Mouse (Mus musculus) ES-E14 (cell line): ENCODE results near the gene Hist1h1t. TPM values are rescaled to one million over a fixed set of nuclear protein-coding genes. Genes with fewer than 3 reads are reported as not detected.

Experiments
- DNase-seq: peaks from one replicate; pipeline ENCODE4 v3.0.0-alpha.2; 2013; ENCODE audit warnings: low read depth, low spot score
- H3K27ac ChIP-seq: 2 replicates; pipeline ENCODE4 v1.5.1; 2012; ENCODE audit warnings: low read depth, mild to moderate bottlenecking, low read length, moderate library complexity, mixed read lengths; ENCODE audit not compliant: poor library complexity, insufficient read depth, severe bottlenecking
- H3K36me3 ChIP-seq: 2 replicates; pipeline ENCODE4 v1.6.1; 2012; ENCODE audit warnings: mild to moderate bottlenecking, low read length, moderate library complexity, mixed read lengths; ENCODE audit not compliant: control insufficient read depth, poor library complexity, insufficient read depth, severe bottlenecking
- H3K4me1 ChIP-seq, 2 experiments: fragments of 150-350 bp in 1 of 2; sonication (generic) in 1 of 2; 2 replicates each; pipeline ENCODE4 v1.6.1; 2012; ENCODE audit warnings: low read length in 2 of 2, mild to moderate bottlenecking in 1 of 2, mixed read lengths in 1 of 2; ENCODE audit not compliant: control insufficient read depth in 2 of 2, insufficient read depth in 2 of 2, poor library complexity in 1 of 2
- H3K4me3 ChIP-seq, 2 experiments: fragments of 150-350 bp in 1 of 2; sonication (generic) in 1 of 2; 2 replicates each; pipeline ENCODE4 v1.5.1; 2012; ENCODE audit warnings: low read length in 2 of 2, low read depth in 1 of 2, mild to moderate bottlenecking in 1 of 2, mixed read lengths in 1 of 2; ENCODE audit not compliant: insufficient read depth in 1 of 2, poor library complexity in 1 of 2, severe bottlenecking in 1 of 2
- H3K9ac ChIP-seq: 2 replicates; pipeline ENCODE4 v1.6.1; 2012; ENCODE audit warnings: low read depth, mild to moderate bottlenecking, low read length, mixed read lengths; ENCODE audit not compliant: poor library complexity, insufficient read depth, severe bottlenecking
- H3K9me3 ChIP-seq: fragments of 150-350 bp; sonication (generic); 2 replicates; pipeline ENCODE4 v1.6.1; 2012; ENCODE audit warnings: low read depth, mild to moderate bottlenecking, low read length; ENCODE audit not compliant: control insufficient read depth, insufficient read depth
- CHD2 ChIP-seq: IDR thresholded peaks from 2 replicates; pipeline ENCODE4 v1.6.1; 2014; ENCODE audit warnings: mild to moderate bottlenecking, low read depth, low read length, inconsistent platforms
- HCFC1 ChIP-seq: IDR thresholded peaks from 2 replicates; pipeline ENCODE4 v1.6.1; 2012; ENCODE audit warnings: low read length, inconsistent platforms, borderline replicate concordance; ENCODE audit not compliant: insufficient read depth
- MAFK ChIP-seq: IDR thresholded peaks from 2 replicates; pipeline ENCODE4 v1.6.1; 2014; ENCODE audit warnings: mild to moderate bottlenecking, low read depth, low read length, inconsistent platforms; ENCODE audit not compliant: insufficient read depth
- ZC3H11A ChIP-seq: IDR thresholded peaks from 2 replicates; pipeline ENCODE4 v1.6.1; 2012; ENCODE audit warnings: low read depth, mild to moderate bottlenecking, inconsistent platforms, low read length, borderline replicate concordance
- ZNF384 ChIP-seq: IDR thresholded peaks from 2 replicates; pipeline ENCODE4 v1.6.1; 2012; ENCODE audit warnings: low read depth, low read length, inconsistent platforms
- in situ Hi-C, 2 experiments: fragments of 600-800 bp; cut with MboI; formaldehyde crosslinking; loops; one replicate each; pipeline ENCODE4 v1.15.1; 2025; ENCODE audit warnings: low sequenced_read_pairs in 2 of 2, inconsistent platforms in 1 of 2; ENCODE audit not compliant: unreplicated experiment in 2 of 2
- total RNA-seq: library from RNA; depleted of rRNA; stranded (reverse); fragments of 300-350 nt; gene quantifications from 2 replicates; pipeline ENCODE4 v1.2.3, GENCODE M21; 2012

Gene Hist1h1t
- total RNA-seq, 1 experiment = 13.3 TPM

DNA sequence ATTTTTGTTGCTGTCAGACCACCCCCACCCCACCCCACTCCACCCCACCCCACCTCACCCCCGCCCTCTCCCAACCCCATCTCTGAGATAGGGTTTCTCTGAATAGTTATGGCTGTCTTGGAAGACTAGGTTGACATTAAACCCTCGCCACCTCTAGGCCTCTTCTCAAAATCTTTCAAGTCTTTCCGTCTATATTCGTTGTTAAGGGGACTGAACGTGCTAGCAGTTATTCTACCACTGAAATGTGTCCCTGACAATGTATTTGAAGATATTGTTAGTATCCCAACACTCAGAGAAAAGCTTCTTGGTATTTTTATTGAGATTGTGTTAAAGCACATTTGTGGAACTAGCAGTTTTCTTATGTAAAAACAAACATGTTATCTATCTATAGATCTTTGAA, 45.3 kb downstream of the Hist1h1t start:
- peaks cover 0 to 3% of the 10 kb centered on the region in 2 experiments; a peak in 3 of 4 replicates for H3K4me1 ChIP-seq
- no peaks in the 10 kb centered on the region for H3K36me3 ChIP-seq
- peak overlapping the region; percentile 100; the same call in 1 of the 2 replicates for H3K27ac ChIP-seq
- H3K4me3 ChIP-seq = peak overlapping the region; percentile 53 to 56
- TF ChIP-seq CHD2 = no peak
- TF ChIP-seq ZNF384 = no peak
- TF ChIP-seq ZC3H11A = no peak
- no peak for TF ChIP-seq HCFC1
- TF ChIP-seq MAFK = no peak
- in situ Hi-C loops = loop anchor here in 1 of 2 experiments (5.0 to 10.0 kb wide), 3 partner anchors 49 to 1706 kb away; partner anchors contain the start of genes Hist1h1d, Hist1h2ah, Hist1h2bk and Hist1h4f
- no peak overlapping the region; the same call in 1 of the 2 replicates for H3K9ac ChIP-seq
- no peak for DNase-seq
- H3K9me3 ChIP-seq = no peaks in the 10 kb centered on the region

DNA sequence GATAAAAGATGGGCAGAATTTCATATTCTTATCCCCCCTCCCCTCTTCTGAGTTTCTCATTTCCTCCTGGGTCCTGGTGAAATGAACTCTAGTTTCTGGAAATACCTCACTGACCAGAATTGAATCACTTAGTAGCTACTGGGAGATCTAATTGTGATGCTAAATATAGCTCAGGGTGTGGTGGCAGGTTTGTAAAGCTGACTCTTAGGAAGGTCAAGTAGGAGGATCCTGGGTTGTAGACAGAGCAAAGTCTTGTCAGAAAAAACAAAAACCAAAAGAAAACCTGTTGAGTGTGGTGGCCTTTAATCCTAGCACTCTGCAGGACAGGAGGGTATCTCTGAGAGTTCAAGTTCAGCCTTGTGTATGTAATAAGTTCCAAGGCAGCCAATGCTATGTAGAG, 46.4 kb downstream of the Hist1h1t start:
- Histone ChIP-seq H3K27ac (peak overlapping the region; percentile 96; the same call in 1 of the 2 replicates), H3K9me3 (no peaks in the 10 kb centered on the region), H3K36me3 (no peaks in the 10 kb centered on the region), H3K9ac (no peak overlapping the region; the same call in 1 of the 2 replicates), H3K4me1 (peaks cover 0 to 3% of the 10 kb centered on the region in 2 experiments; a peak in 3 of 4 replicates), H3K4me3 (peak overlapping the region in 1 of 2 experiments; percentile 56; a peak in 2 of 4 replicates)
- in situ Hi-C loops = loop anchor here in 1 of 2 experiments (5.0 to 10.0 kb wide), 3 partner anchors 50 to 1707 kb away; partner anchors contain the start of genes Hist1h1d, Hist1h2ah, Hist1h2bk and Hist1h4f
- no peak for DNase-seq
- TF ChIP-seq HCFC1 (no peak), CHD2 (peak; percentile 69; the same call in 1 of the 2 replicates)

DNA sequence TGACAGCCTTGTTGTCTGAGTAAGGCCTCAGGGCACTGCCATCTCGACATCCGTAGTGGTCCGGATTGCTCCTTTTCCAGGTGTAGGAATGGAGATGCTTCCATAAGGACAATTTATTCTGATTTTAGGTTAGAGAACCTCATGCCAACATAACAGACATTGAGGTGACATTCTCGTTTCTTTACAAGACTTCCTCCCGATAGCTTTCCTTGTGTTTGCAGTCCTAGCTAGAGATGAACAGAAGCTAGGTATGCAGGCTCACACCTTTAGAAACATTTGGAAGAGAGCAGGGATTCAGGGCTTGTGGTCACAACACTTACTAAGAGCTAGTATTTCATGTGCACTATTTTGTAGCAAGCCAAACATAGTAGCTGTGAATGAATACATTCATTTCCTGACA, 47.6 kb downstream of the Hist1h1t start:
- Histone ChIP-seq H3K27ac (peak overlapping the region; percentile 91), H3K36me3 (no peaks in the 10 kb centered on the region), H3K4me1 (peaks cover 0 to 3% of the 10 kb centered on the region in 2 experiments; a peak in 3 of 4 replicates), H3K9ac (peak overlapping the region; percentile 50; the same call in 1 of the 2 replicates), H3K9me3 (no peaks in the 10 kb centered on the region), H3K4me3 (peak overlapping the region in 1 of 2 experiments; percentile 19; a peak in 2 of 4 replicates)
- TF ChIP-seq HCFC1 = no peak
- TF ChIP-seq ZNF384 = no peak
- in situ Hi-C loops = loop anchor here in 1 of 2 experiments (5.0 to 10.0 kb wide), 3 partner anchors 51 to 1708 kb away; partner anchors contain the start of genes Hist1h1d, Hist1h2ah, Hist1h2bk and Hist1h4f
- DNase-seq = no peak

DNA sequence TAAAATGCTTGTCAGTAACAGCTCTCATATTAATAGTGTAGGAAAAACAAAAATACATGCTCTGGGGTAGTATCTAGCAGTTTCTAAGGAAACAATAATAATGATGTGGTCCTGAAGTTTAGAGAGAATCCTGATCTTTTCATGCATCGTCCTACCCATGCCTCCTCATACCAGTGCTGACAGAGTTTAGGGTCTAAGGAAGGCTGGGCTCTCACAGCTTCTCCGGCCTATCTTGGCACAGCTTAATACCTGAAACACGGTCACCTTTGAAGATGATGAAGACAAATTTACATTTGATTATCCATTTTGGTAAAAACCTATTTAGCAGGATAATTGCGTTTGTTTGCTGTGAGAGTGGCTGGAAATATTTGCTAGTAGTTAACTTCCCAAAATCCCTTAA, 48.3 kb downstream of the Hist1h1t start:
- DNase-seq = no peak
- TF ChIP-seq HCFC1 (no peak), ZC3H11A (no peak), MAFK (no peak), ZNF384 (no peak), CHD2 (no peak)
- peak overlapping the region; percentile 3 to 48 for H3K4me3 ChIP-seq
- peak overlapping the region; percentile 93; the same call in 1 of the 2 replicates for H3K27ac ChIP-seq
- in situ Hi-C loops = loop anchor here in 1 of 2 experiments (5.0 to 10.0 kb wide), 3 partner anchors 52 to 1709 kb away; partner anchors contain the start of genes Hist1h1d, Hist1h2ah, Hist1h2bk and Hist1h4f
- peak overlapping the region; percentile 74; the same call in 1 of the 2 replicates for H3K9ac ChIP-seq
- no peaks in the 10 kb centered on the region for H3K9me3 ChIP-seq
- peaks cover 0 to 3% of the 10 kb centered on the region in 2 experiments; a peak in 3 of 4 replicates for H3K4me1 ChIP-seq
- H3K36me3 ChIP-seq = no peaks in the 10 kb centered on the region
